Mouse (Mus musculus): Measurements from ENCODE around the gene Slc37a2. TPM values are rescaled to one million over a fixed set of nuclear protein-coding genes. Genes with fewer than 3 reads are reported as not detected.
"Not testable (repeated sequence)": the region's sequence is repeated elsewhere in the genome, so short reads cannot be mapped to it uniquely, and the experiment has no call there.

Gene Slc37a2
- 1 to 10 TPM; 1.9 to 6.6 (median 3.7) TPM for total RNA-seq (2022)

GRCm38 (mm10) chr9:37255149-37255888 is at the start of gene Slc37a2:
Slc37a2 (minus strand) TSS chr9:37255738.
- DNase-seq (ENCODE audit: low spot score in 2 of 2), result peak; percentile 34 to 86

GRCm38 (mm10) chr9:37301720-37302119 is 46.2 kb upstream of the Slc37a2 start:
- DNase-seq (ENCODE audit: low spot score in 2 of 2), result no peak

GRCm38 (mm10) chr9:37300501-37300900 is 45.0 kb upstream of the Slc37a2 start:
- not testable (repeated sequence) for DNase-seq (ENCODE audit: low spot score in 2 of 2)

GRCm38 (mm10) chr9:37295586-37295985 is 40.0 kb upstream of the Slc37a2 start:
- no peak for DNase-seq (ENCODE audit: low spot score in 2 of 2)

- no peak for DNase-seq (ENCODE audit: low spot score in 2 of 2)
Observed at GRCm38 (mm10) chr9:37266622-37267021, 11.1 kb upstream of the Slc37a2 start.

GRCm38 (mm10) chr9:37255889-37256225 is 319 bp upstream of the Slc37a2 start:
- peak in 1 of 2 experiments; percentile 35 for DNase-seq (ENCODE audit: low spot score in 2 of 2)

GRCm38 (mm10) chr9:37254531-37255110 is 917 bp downstream of the Slc37a2 start:
- no peak for DNase-seq (ENCODE audit: low spot score in 2 of 2)

- DNase-seq (ENCODE audit: low spot score in 2 of 2), result no peak
Observed at GRCm38 (mm10) chr9:37250631-37251030, 4.9 kb downstream of the Slc37a2 start.

- no peak for DNase-seq (ENCODE audit: low spot score in 2 of 2)
Observed at GRCm38 (mm10) chr9:37249976-37250375, 5.6 kb downstream of the Slc37a2 start.

GRCm38 (mm10) chr9:37248381-37248906 is 7.1 kb downstream of the Slc37a2 start:
- DNase-seq (ENCODE audit: low spot score in 2 of 2), result no peak

- DNase-seq (ENCODE audit: low spot score in 2 of 2), result no peak
Observed at GRCm38 (mm10) chr9:37247429-37247828, 8.1 kb downstream of the Slc37a2 start.

- no peak for DNase-seq (ENCODE audit: low spot score in 2 of 2)
Observed at GRCm38 (mm10) chr9:37245810-37246209, 9.7 kb downstream of the Slc37a2 start.

- no peak for DNase-seq (ENCODE audit: low spot score in 2 of 2)
Observed at GRCm38 (mm10) chr9:37245404-37245803, 10.1 kb downstream of the Slc37a2 start.

- DNase-seq (ENCODE audit: low spot score in 2 of 2), result no peak
Observed at GRCm38 (mm10) chr9:37244600-37244999, 10.9 kb downstream of the Slc37a2 start.

GRCm38 (mm10) chr9:37242764-37243163 is 12.8 kb downstream of the Slc37a2 start:
- DNase-seq (ENCODE audit: low spot score in 2 of 2), result no peak

GRCm38 (mm10) chr9:37235951-37236737 is 19.4 kb downstream of the Slc37a2 start:
- no peak for DNase-seq (ENCODE audit: low spot score in 2 of 2)

- no peak for DNase-seq (ENCODE audit: low spot score in 2 of 2)
Observed at GRCm38 (mm10) chr9:37232201-37233195, 23.0 kb downstream of the Slc37a2 start.

GRCm38 (mm10) chr9:37230486-37231195 is 24.9 kb downstream of the Slc37a2 start:
- DNase-seq (ENCODE audit: low spot score in 2 of 2), result no peak

- peak; percentile 32 to 47 for DNase-seq (ENCODE audit: low spot score in 2 of 2)
Observed at GRCm38 (mm10) chr9:37229880-37230325, 25.6 kb downstream of the Slc37a2 start.

- DNase-seq (ENCODE audit: low spot score in 2 of 2), result no peak
Observed at GRCm38 (mm10) chr9:37225581-37225980, 30.0 kb downstream of the Slc37a2 start.
